Mouse (Mus musculus): ENCODE measurements around the gene Zfp609.

Zfp609 gene

DNA sequence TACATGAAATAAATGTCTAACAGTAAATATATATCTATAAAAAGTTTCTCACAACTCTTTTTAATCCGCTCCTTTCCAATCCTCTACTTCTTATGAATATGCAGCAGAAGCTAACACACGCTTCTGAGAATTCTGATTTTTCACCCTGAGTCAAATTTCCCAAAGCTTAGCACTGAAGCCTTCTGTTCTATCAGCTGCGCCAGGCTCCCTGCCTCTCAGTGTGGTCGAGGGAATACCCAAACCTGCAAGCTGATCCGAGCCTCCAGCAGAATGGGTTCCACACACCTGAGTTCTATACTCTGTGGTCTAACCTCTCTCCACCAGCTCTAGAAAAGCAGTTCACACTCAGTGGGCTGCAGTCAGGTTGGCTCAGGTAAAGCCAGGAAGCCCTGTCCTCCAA, 68.1 kb downstream of the Zfp609 start:
- DNase-seq = no peak

DNA sequence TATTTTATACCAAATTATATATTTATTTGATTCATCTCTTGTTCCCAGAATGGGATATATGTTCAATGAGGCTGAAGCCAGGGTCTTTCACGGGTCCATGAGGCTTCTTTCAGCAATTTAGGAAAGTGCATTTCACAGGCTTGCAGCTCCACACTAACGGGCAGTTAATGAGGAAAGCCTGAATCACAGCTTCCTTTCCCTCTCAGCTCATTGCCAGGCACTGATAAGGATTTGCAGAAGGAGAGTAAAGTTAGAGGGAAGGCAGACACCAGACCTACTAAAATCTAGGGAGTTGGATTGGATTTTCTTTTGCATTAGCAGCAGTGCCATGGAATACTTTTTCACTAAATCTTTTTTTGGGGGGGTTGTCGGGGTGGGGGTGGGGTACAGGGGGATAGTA, 69.5 kb downstream of the Zfp609 start:
- no peak for DNase-seq

DNA sequence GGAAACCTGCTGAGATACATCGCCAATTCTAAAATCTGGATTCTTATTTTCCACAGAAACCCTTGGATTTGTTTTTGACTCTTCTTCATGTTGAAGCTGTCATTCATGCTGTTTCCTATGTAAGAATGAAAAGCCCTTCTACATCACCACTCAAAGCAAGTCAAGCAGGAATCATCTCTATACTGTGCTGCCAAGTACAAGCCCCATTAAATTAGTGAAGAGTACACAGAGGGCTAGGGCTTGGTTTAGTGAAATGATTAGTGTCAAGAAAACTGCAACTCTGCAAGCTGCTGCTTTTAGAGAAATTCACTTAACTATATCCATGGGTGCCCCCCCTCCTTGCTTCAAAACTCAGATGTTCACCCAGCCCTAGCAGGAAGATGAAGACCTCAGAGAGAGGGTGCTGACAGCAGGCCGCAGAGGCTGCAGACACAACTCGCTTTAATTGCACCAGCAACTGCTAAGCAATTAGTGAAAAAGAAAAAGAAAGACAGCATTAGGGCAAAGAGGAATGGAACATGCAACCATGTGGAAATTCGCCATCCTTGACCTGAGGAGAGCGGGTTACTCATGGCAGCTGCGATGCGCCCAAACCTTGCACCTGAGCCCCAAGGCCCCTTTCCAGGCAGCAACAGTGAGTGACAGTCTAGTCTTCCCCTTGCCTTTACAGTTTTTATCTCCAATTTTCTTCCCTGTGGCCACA, 71.5 kb downstream of the Zfp609 start:
- DNase-seq = no peak

DNA sequence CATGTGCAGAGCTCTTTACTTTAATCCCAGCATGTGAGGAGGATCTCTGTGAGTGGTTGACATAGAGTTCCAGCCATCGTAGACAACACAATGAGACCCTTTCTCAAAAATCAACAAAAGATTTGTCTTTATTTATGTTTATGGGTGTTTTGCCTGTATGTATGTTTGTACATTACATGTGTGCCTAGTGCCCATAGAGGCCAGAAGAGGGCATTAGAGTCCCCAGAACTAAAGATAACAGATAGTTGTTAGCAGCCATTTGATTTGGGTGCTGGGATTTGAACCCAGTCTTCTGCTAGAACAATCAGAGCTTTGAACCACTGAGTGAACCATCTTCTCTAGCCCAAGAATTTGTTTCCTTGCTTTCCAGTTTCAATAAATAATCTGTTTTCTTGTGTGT, 72.2 kb downstream of the Zfp609 start:
- DNase-seq = no peak

DNA sequence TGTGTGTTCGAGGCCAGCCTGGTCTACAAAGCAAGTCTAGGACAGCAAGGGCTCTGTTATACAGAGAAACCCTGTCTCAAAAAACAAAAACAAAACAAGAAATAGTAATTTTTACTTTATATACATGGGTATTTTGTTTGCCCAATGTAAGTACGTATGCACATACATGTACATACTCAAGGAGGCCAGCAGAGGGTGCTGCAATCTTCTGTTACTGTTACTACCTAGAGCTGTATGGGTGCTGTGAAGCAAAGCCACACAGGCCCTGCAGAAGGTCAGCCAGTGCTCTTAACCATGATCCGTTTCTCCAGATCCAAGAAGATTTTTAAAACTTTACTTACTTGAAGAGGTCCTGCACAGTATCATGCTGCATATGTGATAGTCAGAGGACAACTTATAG, 74.7 kb downstream of the Zfp609 start:
- DNase-seq = no peak

DNA sequence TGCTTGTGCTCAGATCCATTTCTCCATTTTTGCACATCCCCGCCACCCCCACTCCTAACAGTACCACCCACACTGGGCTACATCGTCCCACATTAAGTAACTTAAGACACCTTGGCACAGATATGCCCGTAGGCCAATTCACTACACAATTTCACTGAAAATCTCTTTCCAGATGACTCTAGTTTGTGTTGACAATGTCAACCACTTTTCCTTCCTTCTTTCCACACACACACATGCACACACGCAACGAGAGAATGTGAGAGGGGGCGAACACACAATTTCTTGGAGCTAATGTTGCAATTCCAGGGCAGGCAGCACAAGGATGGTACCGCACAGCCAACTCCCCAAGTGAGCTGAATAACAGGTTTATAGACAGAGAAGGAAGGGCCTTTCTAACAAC, 75.5 kb downstream of the Zfp609 start:
- no peak for DNase-seq

DNA sequence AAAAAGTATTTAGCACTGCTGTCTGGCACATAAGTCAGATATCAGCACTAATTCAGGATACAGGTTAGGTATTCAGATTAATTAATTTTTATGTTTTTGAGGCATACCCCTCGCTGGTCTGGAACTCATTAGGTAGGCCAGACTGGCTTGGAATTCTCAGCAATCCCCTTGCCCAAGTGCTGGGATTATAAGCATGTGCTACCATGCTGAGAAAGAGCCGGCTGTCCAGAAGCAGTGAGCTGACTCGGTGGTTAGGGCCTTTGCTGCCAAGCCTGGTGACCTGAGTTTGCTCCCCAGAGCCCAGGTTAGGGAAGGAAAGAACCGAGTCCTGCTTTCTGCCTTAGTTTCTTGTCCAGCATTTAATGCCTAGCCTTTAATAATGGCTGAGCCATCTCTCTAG, 79.3 kb downstream of the Zfp609 start:
- DNase-seq = no peak

DNA sequence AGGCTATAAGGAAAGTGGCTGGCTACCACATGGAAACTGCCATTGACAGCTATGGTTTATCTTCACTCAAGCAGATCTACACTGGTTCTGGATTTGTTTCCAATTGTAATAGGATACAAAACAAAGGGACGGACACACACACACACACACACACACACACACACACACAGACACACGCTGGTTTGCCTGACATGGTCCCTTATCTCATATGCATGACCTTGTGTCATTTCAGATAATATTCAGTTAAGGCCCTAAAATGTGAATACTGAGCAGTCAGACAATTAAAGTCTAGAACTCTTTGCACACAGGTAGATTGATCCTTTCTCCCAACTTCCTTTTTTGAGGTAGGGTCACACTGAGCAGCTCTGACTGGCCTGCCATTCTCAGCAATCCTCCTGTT, 80.9 kb downstream of the Zfp609 start:
- DNase-seq = no peak

DNA sequence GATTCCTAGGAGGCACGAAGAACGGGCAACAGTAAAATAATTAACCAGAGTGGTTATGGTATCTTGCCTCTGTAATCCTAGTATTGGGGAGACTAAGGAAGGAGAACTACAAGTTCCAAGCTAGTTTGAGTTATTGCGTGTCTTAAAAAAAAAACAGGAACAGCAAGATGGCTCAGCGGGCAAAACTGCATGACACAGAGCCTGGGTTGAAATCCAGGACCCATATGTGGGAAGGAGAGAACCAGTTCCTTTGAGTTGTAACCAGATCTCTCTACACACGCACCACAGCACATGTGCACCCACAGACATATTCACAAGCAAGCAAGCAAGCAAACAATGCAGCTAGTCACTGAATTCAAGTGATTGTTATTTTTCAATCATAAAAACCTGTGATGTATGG, 81.9 kb downstream of the Zfp609 start:
- no peak for DNase-seq

DNA sequence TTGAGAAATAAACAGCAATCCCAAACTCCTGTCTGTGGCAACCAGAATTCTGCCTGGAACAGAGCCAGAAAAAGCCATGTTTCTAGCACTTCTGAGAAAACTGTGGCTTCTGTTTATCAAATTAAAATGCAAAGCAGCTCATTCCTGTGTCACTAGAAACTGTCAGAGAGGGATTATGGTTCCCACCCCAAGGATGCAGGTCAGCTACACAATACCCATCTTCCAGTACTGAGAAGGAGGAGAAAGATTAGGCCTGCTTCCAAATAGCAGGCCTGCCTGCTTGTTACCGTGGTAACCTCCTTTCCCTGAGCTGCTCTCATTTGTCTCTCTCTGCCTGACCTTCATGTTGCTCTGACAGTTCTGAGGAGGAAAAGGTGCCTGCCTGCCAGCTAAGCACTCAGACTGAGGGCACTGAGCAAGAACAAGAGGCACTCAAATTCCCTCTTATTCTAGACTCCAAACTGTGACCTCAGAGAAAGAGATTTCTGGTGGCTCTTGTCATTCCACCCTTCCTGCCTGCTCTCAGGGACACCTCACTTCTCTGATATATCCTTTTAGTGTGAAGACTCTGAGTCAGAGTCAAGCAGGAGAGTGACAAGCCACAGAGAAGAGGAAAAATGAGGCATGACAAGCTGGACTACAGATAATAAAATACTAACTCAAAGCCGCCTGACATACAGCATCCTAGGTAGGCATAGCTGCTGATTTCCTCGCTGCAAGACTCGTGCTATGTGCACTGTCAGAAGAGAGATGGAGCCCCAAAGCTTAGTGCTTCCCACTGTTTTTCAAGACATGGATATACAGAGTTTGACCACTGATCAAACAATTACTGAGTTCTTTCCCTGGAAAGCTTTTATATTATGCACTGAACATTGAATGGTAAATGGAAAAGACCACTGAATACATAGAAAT, 82.9 kb downstream of the Zfp609 start:
- peak; percentile 29 for DNase-seq

DNA sequence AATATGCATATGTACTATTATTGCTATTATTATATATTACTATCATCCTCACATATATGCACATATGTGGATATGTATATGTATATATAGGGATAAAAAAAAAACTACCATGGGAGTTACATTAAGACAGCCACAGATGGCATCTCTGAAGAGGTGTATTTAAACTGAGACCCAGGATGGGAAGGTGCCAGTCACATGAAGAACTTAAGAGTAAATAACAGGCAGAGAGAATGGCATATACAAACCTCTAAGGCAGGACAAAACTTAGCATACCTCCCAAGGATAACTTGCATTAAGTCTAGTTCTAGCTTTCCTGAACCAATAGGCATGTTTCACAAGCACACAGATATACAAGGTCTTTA, 83.6 kb downstream of the Zfp609 start:
- DNase-seq = no peak

DNA sequence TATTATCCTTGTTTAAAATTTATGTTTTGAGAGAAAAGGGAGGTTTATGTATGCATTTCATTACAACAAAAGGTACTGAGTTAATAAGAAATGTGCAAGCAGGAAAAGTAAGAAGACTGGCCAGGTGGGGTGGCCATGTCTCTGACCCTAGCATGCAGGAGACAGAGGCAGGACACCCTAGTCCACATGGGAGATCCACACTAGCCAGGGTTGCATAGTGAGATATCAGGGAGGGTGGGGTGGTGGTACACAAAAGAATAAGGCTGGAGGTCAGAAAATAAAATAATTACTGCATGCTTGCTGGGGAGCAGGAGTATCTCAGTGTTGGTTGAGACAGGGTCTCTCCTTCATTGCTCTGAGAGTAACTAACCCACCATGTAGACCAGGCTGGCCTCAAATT, 84.0 kb downstream of the Zfp609 start:
- no peak for DNase-seq

DNA sequence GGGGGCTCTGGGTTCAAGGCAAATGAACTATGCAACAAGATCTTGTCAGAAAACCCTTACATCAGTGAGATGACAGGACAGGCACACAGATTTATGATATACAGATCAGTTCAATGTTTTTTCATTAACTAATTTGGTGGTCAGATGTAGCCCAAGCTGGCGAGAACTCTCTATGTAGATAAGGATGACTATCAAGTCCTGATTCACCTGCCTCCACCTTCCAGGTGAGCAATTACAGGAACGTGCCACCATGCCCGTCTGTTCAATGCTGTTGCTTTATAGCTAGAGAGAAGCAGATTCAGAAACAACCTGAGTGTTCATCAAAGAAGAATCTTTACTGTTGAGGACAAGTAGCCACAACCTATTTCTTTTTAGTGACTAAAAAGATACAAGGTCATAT, 84.6 kb downstream of the Zfp609 start:
- DNase-seq = no peak

DNA sequence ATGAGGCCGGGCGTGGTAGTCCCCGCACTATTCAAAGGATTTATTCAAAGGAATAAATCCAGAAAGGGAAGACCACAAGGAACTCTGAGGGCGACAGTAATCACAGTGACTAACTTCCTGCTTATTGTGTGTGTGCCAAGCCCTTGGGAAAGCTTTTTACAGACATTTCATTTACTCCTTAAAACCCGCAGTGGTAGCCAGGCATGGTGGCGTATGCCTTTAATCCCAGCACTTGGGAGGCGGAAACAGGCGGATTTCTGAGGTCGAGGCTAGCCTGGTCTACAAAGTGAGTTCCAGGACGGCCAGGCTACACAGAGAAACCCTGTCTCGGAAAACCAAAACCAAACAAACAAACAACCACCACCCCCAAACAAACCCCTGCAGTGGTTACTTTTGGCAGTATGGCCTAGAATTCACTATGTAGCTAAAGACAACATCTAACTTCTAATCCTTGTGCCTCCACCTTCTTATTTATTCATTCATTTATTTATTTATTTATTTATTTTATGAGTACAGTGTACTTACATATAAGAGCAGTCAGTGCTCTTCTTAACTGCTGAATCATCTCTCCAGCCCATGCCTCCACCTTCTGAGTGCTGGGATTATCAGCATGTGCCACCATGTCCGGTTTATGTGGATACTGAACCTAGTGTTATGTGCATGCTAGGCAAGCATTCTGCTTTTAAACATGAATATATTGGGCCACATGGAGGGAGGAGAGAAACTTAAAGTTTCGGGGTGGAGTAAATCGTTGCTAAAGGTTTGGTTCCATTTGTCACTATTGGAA, 86.1 kb downstream of the Zfp609 start:
- DNase-seq = no peak

DNA sequence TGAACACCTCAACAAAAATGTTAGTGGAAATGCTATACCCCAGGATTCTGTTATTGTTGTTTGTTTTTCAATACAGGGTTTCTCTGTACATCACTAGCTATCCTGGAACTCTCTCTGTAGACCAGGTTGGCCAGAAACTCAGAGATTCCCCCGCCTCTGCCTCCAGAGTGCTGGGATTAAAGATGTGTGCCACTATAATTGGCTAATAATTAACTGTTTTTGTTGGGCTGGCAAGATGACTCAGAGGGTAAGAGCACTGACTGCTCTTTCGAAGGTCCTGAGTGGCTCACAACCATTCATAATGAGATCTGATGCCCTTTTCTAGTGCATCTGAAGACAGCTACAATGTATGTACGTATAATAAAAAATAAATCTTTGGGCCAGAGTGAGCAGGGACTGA, 92.4 kb downstream of the Zfp609 start:
- DNase-seq = no peak

DNA sequence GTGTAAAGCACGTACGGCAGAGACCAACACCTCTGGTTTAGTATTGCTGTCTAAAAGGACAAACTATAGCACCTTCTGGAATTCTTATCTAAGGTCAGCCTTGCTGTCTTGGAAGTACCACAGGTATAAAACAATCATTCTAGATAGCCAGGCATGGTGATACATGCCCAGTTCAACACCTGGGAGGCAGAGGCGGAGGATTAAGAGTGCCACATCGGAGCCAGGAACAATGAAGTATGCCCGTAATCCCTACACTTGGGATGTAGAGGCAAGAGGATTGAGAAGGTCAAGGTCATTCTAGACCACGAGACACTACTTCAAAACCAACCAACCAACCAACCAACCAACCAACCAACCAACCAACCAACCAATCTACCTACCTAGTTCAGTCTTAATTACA, 98.8 kb downstream of the Zfp609 start:
- no peak for DNase-seq

DNA sequence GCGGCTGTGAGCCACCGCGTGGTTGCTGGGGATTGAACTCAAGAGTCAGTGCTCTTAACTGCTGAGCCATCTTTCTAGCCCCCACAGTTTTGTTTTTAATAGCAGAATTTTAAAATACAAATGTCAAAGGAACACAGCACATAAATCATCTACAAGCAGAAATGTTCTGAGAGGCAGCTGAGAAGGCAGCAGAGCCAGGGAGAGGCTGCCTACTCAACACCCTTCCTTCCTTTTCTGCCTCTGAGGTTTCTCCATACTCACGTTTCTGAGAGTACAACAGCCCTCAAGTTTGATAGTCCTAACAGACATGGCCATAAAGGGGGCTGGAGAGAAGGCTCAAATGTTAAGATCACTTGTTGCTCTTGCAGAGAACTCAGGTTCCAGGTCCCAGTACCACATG, 99.9 kb downstream of the Zfp609 start:
- no peak for DNase-seq

DNA sequence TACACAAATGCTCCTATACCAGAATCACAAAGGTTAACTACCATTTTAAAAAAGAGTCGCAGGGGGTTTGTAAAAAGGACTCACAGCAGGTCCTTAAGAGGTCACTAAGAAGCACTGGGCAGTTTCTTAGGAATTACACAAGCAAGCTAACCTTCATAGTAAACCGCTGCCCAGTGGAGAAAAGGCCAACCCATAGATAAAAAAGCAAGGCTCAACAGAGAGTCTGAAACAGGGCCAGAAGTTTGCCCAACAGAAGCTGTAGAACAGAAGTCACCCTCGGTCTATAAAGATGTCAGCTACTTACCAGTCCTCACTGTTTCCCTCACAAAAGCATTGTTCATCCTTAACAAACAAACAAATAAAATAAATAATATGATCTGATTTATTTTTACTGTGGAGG, 100.9 kb downstream of the Zfp609 start:
- no peak for DNase-seq

DNA sequence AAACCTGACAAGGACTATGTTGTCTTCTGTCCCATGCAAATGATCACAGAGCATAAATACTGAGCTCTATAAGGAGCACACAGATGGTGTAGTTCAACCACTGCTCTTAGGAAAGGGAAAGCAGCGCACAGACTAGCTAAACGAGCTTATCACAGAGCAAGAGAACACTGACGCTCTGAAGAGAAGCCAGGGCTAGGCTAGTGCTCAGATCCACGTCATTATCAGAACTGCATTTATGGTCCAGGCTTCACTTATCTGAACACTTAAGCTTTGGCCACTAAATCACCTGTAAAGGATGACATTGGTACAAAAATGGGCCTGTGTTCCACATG, 102.1 kb downstream of the Zfp609 start:
- DNase-seq = no peak

DNA sequence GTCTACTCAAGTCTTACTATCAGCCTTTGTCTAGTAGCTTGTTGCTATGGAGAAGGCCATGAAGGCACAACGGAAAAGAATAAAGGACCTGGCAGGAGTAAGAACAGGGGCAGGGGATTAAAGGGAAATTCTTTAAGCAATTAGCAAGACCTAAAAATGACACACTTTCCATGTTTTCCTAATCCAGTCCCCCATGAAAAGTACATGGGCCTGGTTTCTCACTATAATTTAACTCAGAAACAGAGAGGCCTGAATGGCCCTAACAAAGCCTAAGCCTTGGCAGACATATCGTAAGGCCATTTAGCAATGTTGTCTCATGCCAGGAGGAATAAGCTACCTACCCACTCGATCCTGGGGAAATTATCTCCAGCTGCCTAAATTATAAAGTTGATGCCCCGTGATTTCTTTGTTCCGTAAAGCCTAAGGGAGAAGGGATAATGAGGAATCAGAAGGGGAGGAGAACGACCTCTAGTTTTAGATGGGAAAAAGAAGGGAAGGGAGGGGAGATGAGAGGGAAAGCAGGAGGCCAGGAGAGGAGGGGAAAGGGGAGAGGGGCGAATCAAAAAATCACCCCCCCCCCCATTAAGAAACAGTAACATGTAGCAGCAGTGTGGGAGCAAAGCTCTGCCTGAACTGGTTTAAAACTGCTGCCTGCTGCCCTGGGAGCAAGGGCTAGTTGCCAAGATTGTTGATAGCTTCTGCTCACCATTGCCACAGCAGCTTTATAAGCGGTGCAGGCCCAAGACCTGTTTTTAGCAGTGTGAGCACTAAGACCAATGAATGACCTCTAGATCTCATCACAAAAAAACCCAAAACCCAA, 102.7 kb downstream of the Zfp609 start:
- peak; percentile 50 for DNase-seq

DNA sequence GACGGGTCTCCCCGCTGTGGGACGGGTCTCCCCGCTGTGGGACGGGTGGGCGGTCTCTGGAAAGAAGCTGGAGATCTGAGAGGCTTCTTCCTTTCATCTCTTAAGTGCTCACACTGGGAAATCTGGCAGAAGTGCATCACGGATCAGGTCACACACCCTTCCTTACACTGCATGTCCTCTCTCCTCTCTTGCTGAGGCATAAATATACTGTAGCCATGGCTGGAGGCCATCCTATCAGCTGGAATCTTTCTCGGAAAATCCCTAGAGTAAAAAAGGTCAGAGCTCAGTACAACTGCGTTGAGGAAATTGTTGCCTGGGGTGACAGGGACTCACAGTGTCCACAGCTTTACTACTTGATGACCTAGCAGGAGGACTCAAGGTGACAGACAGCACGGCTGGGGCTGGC, 106.2 kb downstream of the Zfp609 start:
- DNase-seq = peak; percentile 30

DNA sequence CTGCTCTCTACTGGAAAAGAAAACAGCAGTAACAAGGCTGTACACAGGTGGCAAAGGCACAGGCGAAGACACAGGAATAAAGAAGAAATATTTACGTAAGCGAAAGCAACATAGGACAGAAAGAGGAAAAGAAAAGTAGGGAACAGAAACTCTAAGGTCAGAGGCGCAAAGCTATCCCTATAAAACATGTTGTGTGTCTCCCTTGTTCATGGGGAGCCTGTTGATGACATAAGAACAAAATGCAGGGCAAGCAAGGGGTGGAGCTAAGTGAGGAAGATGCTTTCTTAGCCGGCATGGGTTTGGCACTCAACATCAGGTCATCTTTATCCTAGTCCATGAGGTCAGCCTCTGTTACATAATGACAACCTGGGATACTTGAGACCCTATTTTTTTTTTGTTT, 109.2 kb downstream of the Zfp609 start:
- no peak for DNase-seq
